Mouse (Mus musculus): ENCODE measurements around the gene Rab33b. TPM values are rescaled to one million over a fixed set of nuclear protein-coding genes. Genes with fewer than 3 reads are reported as not detected.

The Rab33b gene
- polyA plus RNA-seq, 1 experiment from 2014 or later: 20.6 TPM

DNA sequence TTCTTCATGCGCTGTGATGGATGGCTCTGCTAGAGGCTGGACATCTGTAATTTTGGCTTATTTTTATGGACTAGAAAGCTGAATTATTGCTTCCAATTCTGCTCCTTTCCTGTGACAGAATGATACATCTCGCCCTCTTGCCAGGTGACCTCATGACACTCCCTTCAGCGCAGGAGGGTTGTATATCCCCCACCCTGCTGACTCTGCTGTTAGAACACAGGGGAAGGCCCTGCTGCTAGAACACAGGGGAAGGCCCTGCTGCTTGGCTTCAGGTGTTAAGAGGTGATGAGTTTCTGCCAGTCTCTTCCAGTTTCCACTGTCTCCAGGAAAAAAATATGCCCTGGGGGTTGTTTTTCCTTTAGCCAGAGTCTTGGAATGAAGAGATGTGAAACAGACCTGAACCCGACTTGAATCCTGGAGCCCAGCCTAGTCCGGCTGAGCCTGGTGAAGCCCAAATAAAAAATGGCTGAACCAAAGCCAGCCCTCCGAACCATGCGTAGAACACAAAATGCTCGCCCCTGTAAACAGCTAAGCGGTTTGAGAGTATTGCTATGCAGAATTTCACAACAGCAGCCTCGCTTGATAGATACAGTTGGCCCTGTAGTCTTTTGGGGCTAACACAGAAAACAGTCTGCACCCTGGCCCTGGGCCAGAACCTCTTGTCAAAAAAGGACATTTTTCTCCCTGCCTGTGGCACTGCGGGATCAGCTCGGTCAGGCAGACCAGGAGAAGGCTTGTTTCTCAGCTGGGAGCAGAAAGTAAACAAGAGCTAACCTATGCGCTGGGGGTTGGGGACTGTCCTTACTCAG is 48.0 kb downstream of the Rab33b start:
- in situ Hi-C loops (cut with MboI; ENCODE audit: low pct_unique_long_range_greater_than_20kb): no loop called here
- CTCF ChIA-PET: interaction anchor here (0.7 to 2.7 kb wide), 10 partner anchors 8 to 121 kb away, joined by 3 to 11 read pairs (median 3); partner anchors contain the start of gene Setd7
- POLR2A ChIA-PET: interaction anchor here (1.0 to 2.0 kb wide), 2 partner anchors 23 to 29 kb away, joined by 3 to 6 read pairs; partner anchors contain the start of gene Setd7

DNA sequence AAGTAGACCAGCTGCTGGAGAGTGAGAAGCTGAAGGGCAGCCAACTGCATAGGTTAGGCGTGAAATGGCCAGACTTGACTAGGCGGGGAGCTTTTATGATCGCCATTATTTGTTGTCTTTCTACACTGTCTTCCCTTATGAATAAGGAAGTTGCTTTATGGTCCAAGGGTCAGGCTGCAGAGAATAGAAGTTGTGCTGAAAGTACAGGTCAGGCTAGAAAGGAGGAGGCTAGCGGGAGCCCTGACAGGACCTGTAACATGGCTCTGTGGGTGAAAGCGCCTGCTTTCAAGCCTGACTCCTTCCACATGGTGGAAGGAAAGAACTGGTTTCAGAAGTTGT is 48.5 kb downstream of the Rab33b start:
- in situ Hi-C loops (cut with MboI; ENCODE audit: low pct_unique_long_range_greater_than_20kb): no loop called here
- ATAC-seq (peak; percentile 8), DNase-seq (ENCODE audit: low read depth, low spot score) (no peak)
- ChIA-PET POLR2A (interaction anchor here (1.0 to 2.0 kb wide), 2 partner anchors 23 to 28 kb away, joined by 3 to 6 read pairs; partner anchors contain the start of gene Setd7), CTCF (interaction anchor here (1.3 to 2.7 kb wide), 3 partner anchors 9 to 120 kb away, joined by 3 to 11 read pairs (median 5); no protein-coding TSS in a partner anchor)
- no peaks in the 10 kb centered on the region for H3K27me3 ChIP-seq
- no peak for TF ChIP-seq CTCF (IDR thresholded peaks at IDR 0.05)

More for the DNA sequence above, 48.0 kb downstream of the Rab33b start:
- no peaks in the 10 kb centered on the region for H3K27me3 ChIP-seq
- TF ChIP-seq CTCF (IDR thresholded peaks at IDR 0.05): no peak
- peak; percentile 52 for ATAC-seq
- DNase-seq (ENCODE audit: low read depth, low spot score): peak; percentile 95

DNA sequence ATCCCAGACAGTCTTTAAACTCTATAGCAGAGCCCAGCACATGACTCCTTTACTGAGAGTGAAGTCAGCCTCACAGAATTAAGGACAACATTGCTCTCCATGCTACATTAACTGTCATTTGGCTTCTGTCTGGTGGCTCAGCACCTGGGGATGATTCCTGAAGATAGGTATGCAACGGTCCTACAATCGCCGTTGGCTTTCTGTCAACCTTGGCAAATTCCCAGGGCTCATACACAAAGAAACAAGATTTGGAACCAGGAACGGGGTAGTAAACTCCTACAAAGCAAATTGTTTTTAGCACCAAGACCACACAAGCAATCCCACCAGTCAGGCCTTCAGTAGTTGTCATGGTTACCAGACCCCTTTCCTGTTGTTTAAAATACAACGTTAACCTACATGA is 49.9 kb downstream of the Rab33b start:
- in situ Hi-C loops (cut with MboI; ENCODE audit: low pct_unique_long_range_greater_than_20kb): no loop called here
- ATAC-seq (no peak), DNase-seq (ENCODE audit: low read depth, low spot score) (no peak)
- no peaks in the 10 kb centered on the region for H3K27me3 ChIP-seq
- POLR2A ChIA-PET: interaction anchor here (0.6 kb wide), 1 partner anchor 38 kb away, joined by 3 read pairs; no protein-coding TSS in a partner anchor
- no peak for TF ChIP-seq CTCF (IDR thresholded peaks at IDR 0.05)
- CTCF ChIA-PET: interaction anchor here (1.5 kb wide), 1 partner anchor 8 kb away, joined by 4 read pairs; no protein-coding TSS in a partner anchor

DNA sequence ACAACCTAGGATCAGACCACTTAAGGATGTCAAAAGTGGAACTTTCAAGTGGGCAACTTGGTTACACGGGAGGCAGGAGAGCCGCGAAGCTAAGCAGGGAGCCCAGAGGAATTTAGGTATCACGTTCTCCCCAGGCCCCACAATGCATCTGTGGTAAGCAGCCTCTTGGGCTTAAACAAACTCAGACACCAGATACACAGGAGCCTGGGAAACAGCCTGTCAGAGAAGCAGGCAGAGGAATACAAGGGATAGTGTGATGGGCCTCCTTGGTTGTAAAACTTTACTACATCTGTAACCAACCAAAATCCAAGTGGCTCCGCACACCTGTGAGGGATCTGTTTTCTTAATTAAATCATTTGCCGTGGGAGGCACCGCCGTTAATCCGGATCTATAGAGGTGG is 50.3 kb downstream of the Rab33b start:
- ChIA-PET POLR2A (interaction anchor here (0.6 kb wide), 1 partner anchor 38 kb away, joined by 3 read pairs; no protein-coding TSS in a partner anchor), CTCF (interaction anchor here (1.5 kb wide), 1 partner anchor 8 kb away, joined by 4 read pairs; no protein-coding TSS in a partner anchor)
- in situ Hi-C loops (cut with MboI; ENCODE audit: low pct_unique_long_range_greater_than_20kb): no loop called here
- no peaks in the 10 kb centered on the region for H3K27me3 ChIP-seq
- no peak for DNase-seq (ENCODE audit: low read depth, low spot score)
- no peak for TF ChIP-seq CTCF (IDR thresholded peaks at IDR 0.05)
- ATAC-seq: no peak

DNA sequence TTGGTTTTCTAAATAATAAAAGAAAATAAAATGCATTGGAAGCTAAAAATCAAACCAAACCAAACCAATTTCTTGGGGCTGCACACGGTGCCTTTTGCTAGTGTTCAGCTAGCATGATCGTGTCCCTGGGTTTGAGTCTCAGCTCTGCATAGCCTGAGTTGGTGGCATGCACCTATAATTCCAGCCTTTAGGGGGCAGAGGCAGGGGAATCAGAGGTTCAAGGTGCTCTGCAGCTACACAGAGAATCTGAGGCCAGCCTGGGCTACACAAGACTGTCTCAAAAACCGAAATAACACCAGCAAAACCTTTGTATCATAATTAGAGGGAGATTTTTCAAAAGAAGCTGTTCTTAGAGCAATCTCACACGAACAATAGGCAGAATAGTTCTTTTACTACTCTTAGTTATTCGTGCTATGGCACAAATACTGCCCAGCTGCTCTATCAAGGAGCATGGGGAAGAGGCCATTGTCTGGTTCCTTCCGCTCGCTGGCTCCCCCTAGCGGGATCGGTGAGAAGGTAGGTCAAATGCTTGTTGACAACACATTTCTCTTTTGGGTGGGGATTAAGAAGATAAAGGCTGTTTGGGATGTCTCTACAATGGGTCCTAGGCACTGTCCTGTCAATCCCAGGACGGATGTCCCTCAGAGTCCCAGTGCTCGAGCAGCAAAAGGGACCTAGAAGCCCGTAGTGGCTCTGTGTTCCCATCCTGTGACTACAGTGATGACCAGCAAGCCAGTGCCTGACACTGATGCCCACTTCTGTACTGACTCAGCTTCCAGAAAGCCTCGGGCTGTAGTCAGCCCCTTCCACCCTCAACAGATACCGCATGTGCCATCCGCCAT is 56.1 kb downstream of the Rab33b start:
- TF ChIP-seq CTCF (IDR thresholded peaks at IDR 0.05): peak; percentile 91
- POLR2A ChIA-PET: interaction anchor here (1.0 kb wide), 1 partner anchor 16 kb away, joined by 4 read pairs; no protein-coding TSS in a partner anchor
- CTCF ChIA-PET: interaction anchor here (0.8 to 4.6 kb wide), 9 partner anchors 9 to 108 kb away, joined by 3 to 19 read pairs (median 10); no protein-coding TSS in a partner anchor
- in situ Hi-C loops (cut with MboI; ENCODE audit: low pct_unique_long_range_greater_than_20kb): no loop called here
- ATAC-seq: no peak
- H3K27me3 ChIP-seq: no peaks in the 10 kb centered on the region
- no peak for DNase-seq (ENCODE audit: low read depth, low spot score)

DNA sequence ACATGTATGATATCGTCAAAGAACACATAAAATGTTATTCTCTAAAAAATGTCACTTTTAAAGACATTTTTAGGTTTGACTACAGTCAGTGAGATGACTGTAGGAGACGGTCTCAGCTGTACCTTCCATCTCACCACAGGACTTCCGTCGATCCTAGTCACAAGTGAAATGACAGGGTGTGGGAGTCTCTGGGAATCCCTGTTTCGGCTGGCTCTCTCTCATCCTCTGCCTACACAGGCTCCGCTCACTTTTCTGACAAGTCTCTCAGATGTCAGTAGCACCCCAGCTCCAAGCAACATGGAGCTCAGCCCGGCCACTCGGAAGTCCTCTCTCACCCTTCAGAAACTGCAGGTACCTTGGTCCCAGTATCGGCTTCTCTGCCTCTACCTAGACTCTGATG is 56.9 kb downstream of the Rab33b start:
- ChIA-PET CTCF (interaction anchor here (0.6 to 4.6 kb wide), 7 partner anchors 9 to 37 kb away, joined by 3 to 19 read pairs (median 10); no protein-coding TSS in a partner anchor), POLR2A (interaction anchor here (1.0 kb wide), 1 partner anchor 15 kb away, joined by 4 read pairs; no protein-coding TSS in a partner anchor)
- TF ChIP-seq CTCF (IDR thresholded peaks at IDR 0.05): no peak
- no peaks in the 10 kb centered on the region for H3K27me3 ChIP-seq
- in situ Hi-C loops (cut with MboI; ENCODE audit: low pct_unique_long_range_greater_than_20kb): no loop called here
- ATAC-seq: no peak
- DNase-seq (ENCODE audit: low read depth, low spot score): no peak

DNA sequence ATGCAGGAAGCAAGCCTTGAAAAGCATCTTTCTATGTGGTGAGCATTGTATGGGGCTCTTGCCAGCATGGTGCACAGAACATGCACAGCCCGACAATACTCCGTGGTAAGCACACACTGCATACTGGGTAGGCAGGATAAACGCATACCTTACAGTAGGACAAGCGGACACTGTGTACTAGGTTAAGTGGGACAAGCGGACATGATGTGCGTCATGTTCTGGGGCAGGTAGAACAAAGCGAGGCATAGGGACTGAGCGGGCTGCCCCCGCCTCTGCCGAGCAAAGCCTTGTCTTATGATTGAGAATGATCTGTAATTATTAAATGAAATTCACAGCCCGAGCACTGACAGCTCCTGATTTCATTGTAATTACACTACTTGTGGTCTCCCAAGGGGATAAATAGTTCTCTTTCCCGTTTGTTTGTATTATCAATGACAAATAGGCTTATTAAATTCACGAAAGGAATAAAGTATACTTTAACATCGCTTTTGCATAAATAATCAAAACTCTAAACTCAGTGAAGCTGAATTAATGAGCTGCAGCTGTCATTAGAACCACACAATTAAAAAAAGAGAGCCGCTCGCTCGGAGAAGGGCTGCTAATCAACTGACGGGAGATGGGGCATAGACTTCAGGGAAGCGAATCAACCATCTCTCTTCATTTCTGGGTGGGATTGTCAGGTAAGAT is 60.9 kb downstream of the Rab33b start:
- TF ChIP-seq CTCF (IDR thresholded peaks at IDR 0.05): no peak
- DNase-seq (ENCODE audit: low read depth, low spot score) (no peak), ATAC-seq (no peak)
- no peaks in the 10 kb centered on the region for H3K27me3 ChIP-seq
- ChIA-PET CTCF (interaction anchor here (1.6 kb wide), 1 partner anchor 11 kb away, joined by 3 read pairs; no protein-coding TSS in a partner anchor), POLR2A (interaction anchor here (0.8 kb wide), 1 partner anchor 18 kb away, joined by 3 read pairs; no protein-coding TSS in a partner anchor)
- in situ Hi-C loops (cut with MboI; ENCODE audit: low pct_unique_long_range_greater_than_20kb): no loop called here

Other genes starting within 250 kb of the Rab33b start
- 69.6 TPM for gene Elf2, start 143.3 kb upstream of the Rab33b start, polyA plus RNA-seq (2021)
- gene Mgarp, start 87.2 kb upstream of the Rab33b start, polyA plus RNA-seq (2021): 0.85 TPM
- 652 TPM for gene Ndufc1, start 74.9 kb upstream of the Rab33b start, polyA plus RNA-seq (2021)
- gene Naa15, start 68.8 kb upstream of the Rab33b start, polyA plus RNA-seq (2021): 65.0 TPM
- 76.5 TPM for gene Setd7, start 77.0 kb downstream of the Rab33b start, polyA plus RNA-seq (2021)
- gene Mgst2, start 176.4 kb downstream of the Rab33b start, polyA plus RNA-seq (2021): 118 TPM

All from Patski (cell line).